Mouse (Mus musculus) heart, adult 2 months (tissue): ENCODE measurements at regions not wholly inside any gene's neighbourhood (a gene's known extent, or its start where the extent isn't known, plus 50 kb on each side); places are given as distances from the start of the nearest gene placed in this dataset.
A peak's percentile ranks its signal among the peaks of the same experiment; 100 is the strongest.

ENCODE experiments used
- DNase-seq, 2 experiments: peaks; one replicate each; pipeline ENCODE4 v3.0.0; 2021
- H3K27ac ChIP-seq: fragments of 200-600 bp; 2 replicates; pipeline ENCODE4 v1.8.1; 2022
- H3K27me3 ChIP-seq: fragments of 200-500 bp; 2 replicates; pipeline ENCODE4 v1.6.1; 2012; ENCODE audit warnings: mild to moderate bottlenecking, low read length, inconsistent platforms, mixed read lengths; ENCODE audit not compliant: control insufficient read depth, insufficient read depth
- H3K36me3 ChIP-seq: fragments of 200-500 bp; 2 replicates; pipeline ENCODE4 v1.6.1; 2012; ENCODE audit warnings: low read length, inconsistent platforms; ENCODE audit not compliant: control insufficient read depth, insufficient read depth
- H3K4me1 ChIP-seq: fragments of 200-500 bp; 2 replicates; pipeline ENCODE4 v1.6.1; 2011; ENCODE audit warnings: low read length; ENCODE audit not compliant: control insufficient read depth, insufficient read depth
- H3K4me3 ChIP-seq: fragments of 200-600 bp; 2 replicates; pipeline ENCODE4 v1.8.1; 2022
- H3K79me2 ChIP-seq: fragments of 200-500 bp; replicated peaks from 2 replicates; pipeline ENCODE4 v1.6.1; 2012; ENCODE audit warnings: mild to moderate bottlenecking, inconsistent platforms, low read length, moderate library complexity, mixed read lengths; ENCODE audit not compliant: control insufficient read depth, insufficient read depth
- H3K9ac ChIP-seq: fragments of 200-500 bp; 2 replicates; pipeline ENCODE4 v1.6.1; 2012; ENCODE audit warnings: low read depth, mild to moderate bottlenecking, control low read depth, inconsistent platforms, low read length, mixed read lengths
- CTCF ChIP-seq: fragments of 200-600 bp; IDR thresholded peaks from 2 replicates; pipeline ENCODE4 v1.8.1; 2022; ENCODE audit warnings: antibody characterized with exemption, mild to moderate bottlenecking, moderate library complexity
- EP300 ChIP-seq: fragments of 200-500 bp; IDR thresholded peaks from 2 replicates; pipeline ENCODE4 v1.6.1; 2011; ENCODE audit warnings: low read depth, low read length, control low read depth; ENCODE audit not compliant: insufficient read depth
- POLR2A ChIP-seq: fragments of 200-500 bp; IDR thresholded peaks from 2 replicates; pipeline ENCODE4 v1.6.1; 2011; ENCODE audit warnings: mild to moderate bottlenecking, low read depth, low read length, control low read depth; ENCODE audit not compliant: insufficient read depth
- WGBS: fragments of 180-500 bp; shearing (Covaris S2); methylation state at CpG from one replicate; pipeline ENCODE4 v1.1.7; 2018; 5-methylcytosine and 5-hydroxymethylcytosine counted together
- intact Hi-C: fragments of 180-260 bp; cut with DNase I; formaldehyde crosslinking; loops from one replicate; pipeline ENCODE4 v1.15.1; 2025

DNA sequence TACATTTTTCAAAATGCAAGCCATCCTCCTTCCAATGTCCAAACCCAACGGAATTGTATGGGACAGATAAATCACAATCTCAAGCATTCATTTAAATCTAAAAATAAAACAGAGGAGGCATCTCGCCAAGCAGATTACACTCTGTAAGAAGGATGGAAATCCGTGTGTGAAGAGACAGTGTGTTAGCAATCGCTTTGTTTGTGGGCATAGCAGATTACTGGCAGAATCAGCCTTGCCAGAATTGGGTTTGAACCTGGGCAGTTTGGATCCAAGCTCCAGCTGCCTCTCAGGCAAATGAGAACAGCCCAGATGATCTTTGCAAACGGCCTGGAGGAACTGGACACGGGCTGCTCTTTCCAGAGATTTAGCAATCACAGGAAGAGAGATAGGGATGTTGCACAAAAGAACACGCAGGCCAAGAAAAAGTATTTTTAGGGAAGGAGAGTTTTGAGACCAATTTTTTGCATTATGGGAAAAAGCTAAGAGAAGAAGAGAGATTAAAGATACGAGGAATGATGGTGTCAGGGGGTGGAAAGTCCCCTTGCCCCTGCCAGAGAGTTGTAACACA, 2310.1 kb upstream of the Gm7489 start:
- Histone ChIP-seq H3K4me1 (no peaks in the 10 kb centered on the region), H3K27me3 (no peaks in the 10 kb centered on the region), H3K36me3 (no peaks in the 10 kb centered on the region; the same call in 1 of the 2 replicates), H3K27ac (peak overlapping the region; percentile 45), H3K4me3 (no peak overlapping the region), H3K9ac (no peak overlapping the region), H3K79me2 (no peaks in the 10 kb centered on the region)
- peak; percentile 38 to 55 for DNase-seq
- 16% methylated on average over 8 of the region's 8 CpGs for WGBS
- intact Hi-C loops = no loop called here
- TF ChIP-seq POLR2A (no peak), CTCF (no peak), EP300 (no peak)

DNA sequence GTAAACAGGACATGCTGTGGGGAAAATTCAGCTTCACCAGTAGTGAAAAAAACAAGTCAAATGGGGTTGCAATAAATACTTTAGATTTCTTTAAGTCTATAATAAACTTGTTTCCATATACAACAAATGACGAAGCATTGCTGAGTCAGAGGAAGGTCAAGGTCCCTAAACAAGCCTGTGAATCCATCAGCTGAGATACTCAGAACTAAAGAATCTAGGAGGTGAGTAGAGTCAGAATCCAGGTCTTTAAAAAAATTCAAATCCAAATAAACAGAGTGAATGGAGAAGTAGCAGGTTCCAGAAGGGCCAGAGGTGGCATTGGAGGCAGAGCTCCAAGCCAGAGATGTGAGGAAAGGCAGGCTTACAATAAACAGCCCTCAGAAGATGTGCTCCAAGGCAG, 2301.1 kb upstream of the Gm7489 start:
- WGBS = 82% methylated on average over 1 of the region's 1 CpGs
- no peak for DNase-seq
- TF ChIP-seq CTCF (no peak), EP300 (no peak), POLR2A (no peak)
- Histone ChIP-seq H3K36me3 (no peaks in the 10 kb centered on the region), H3K4me1 (no peaks in the 10 kb centered on the region; the same call in 1 of the 2 replicates), H3K27ac (no peak overlapping the region), H3K27me3 (no peaks in the 10 kb centered on the region), H3K9ac (no peak overlapping the region), H3K4me3 (no peak overlapping the region), H3K79me2 (no peaks in the 10 kb centered on the region)
- intact Hi-C loops = no loop called here

DNA sequence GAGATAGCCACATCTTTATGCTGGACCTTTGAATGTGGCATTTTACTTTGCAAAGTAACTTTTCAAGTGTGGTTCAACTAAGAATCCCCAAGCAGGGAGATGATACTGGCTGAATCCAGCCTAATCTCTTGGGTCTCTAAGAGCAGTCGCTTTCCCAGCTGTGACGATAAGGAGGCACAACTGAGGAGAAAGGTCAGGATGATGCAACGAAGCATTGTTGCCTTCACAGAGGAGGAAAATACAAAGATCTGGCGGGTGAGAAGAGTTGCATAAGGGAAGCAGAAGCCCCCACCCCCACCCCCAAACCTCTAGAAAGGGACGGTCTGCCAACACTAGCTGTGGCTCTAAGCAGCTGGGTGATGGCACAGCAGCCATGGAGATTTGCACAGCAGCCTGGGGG, 2298.6 kb upstream of the Gm7489 start:
- 47% methylated on average over 5 of the region's 5 CpGs for WGBS
- intact Hi-C loops = no loop called here

GRCm38 (mm10) chr15:51591406-51592068, 2293.2 kb upstream of the Gm7489 start:
- TF ChIP-seq POLR2A = no peak
- TF ChIP-seq EP300 = no peak
- no peak for TF ChIP-seq CTCF
- Histone ChIP-seq H3K9ac (no peak overlapping the region), H3K4me3 (no peak overlapping the region), H3K27ac (peak overlapping the region; percentile 70), H3K4me1 (no peaks in the 10 kb centered on the region; the same call in 1 of the 2 replicates), H3K79me2 (no peaks in the 10 kb centered on the region), H3K36me3 (no peaks in the 10 kb centered on the region), H3K27me3 (no peaks in the 10 kb centered on the region)
- WGBS = 35% methylated on average over 17 of the region's 17 CpGs
- DNase-seq = no peak
- intact Hi-C loops = loop anchor here (5.0 to 10.0 kb wide), 2 partner anchors 347 to 704 kb away; no protein-coding TSS in a partner anchor

More for the DNA sequence above, 2298.6 kb upstream of the Gm7489 start:
- no peaks in the 10 kb centered on the region for H3K79me2 ChIP-seq
- no peaks in the 10 kb centered on the region for H3K36me3 ChIP-seq
- no peak overlapping the region for H3K4me3 ChIP-seq
- TF ChIP-seq POLR2A (no peak), EP300 (no peak), CTCF (no peak)
- H3K27ac ChIP-seq = no peak overlapping the region
- no peak overlapping the region for H3K9ac ChIP-seq
- no peak for DNase-seq
- no peaks in the 10 kb centered on the region for H3K27me3 ChIP-seq
- H3K4me1 ChIP-seq = no peaks in the 10 kb centered on the region; the same call in 1 of the 2 replicates

- WGBS = 29% methylated on average over 9 of the region's 9 CpGs
- no peaks in the 10 kb centered on the region for H3K79me2 ChIP-seq
- 0 out of 2 replicates have a peak, but pooled peaks have one; percentile 21 for TF ChIP-seq POLR2A
- TF ChIP-seq CTCF = no peak
- no peak for TF ChIP-seq EP300
- H3K36me3 ChIP-seq = no peaks in the 10 kb centered on the region
- no peak overlapping the region for H3K9ac ChIP-seq
- no peaks in the 10 kb centered on the region; the same call in 1 of the 2 replicates for H3K4me1 ChIP-seq
- no peaks in the 10 kb centered on the region for H3K27me3 ChIP-seq
- H3K4me3 ChIP-seq = 0 out of 2 replicates have a peak overlapping the region, but pooled peaks have one; percentile 24
- DNase-seq = peak; percentile 65 to 74
- intact Hi-C loops = loop anchor here (5.0 to 10.0 kb wide), 2 partner anchors 347 to 705 kb away; no protein-coding TSS in a partner anchor
- peak overlapping the region; percentile 70 for H3K27ac ChIP-seq
Observed at GRCm38 (mm10) chr15:51592069-51592435, 2292.7 kb upstream of the Gm7489 start.

- H3K4me1 ChIP-seq = no peaks in the 10 kb centered on the region; the same call in 1 of the 2 replicates
- H3K4me3 ChIP-seq = 0 out of 2 replicates have a peak overlapping the region, but pooled peaks have one; percentile 24
- H3K79me2 ChIP-seq = no peaks in the 10 kb centered on the region
- TF ChIP-seq EP300 (0 out of 2 replicates have a peak, but pooled peaks have one; percentile 70), POLR2A (no peak)
- 45% methylated on average over 13 of the region's 13 CpGs for WGBS
- peak overlapping the region; percentile 70 for H3K27ac ChIP-seq
- peak; percentile 70 to 82 for DNase-seq
- H3K36me3 ChIP-seq = no peaks in the 10 kb centered on the region
- no peak overlapping the region for H3K9ac ChIP-seq
- no peaks in the 10 kb centered on the region for H3K27me3 ChIP-seq
- intact Hi-C loops = loop anchor here (5.0 to 10.0 kb wide), 2 partner anchors 348 to 706 kb away; no protein-coding TSS in a partner anchor
Observed at GRCm38 (mm10) chr15:51592511-51593498, 2291.9 kb upstream of the Gm7489 start.
